Mouse (Mus musculus) liver, postnatal 0 days (tissue): ENCODE measurements around the gene Adamts10. TPM values are rescaled to one million over a fixed set of nuclear protein-coding genes. Genes with fewer than 3 reads are reported as not detected.

ENCODE experiments used
- ATAC-seq: fragments of 200-750 bp; cut with Nextera tagmentation; 2 replicates; pipeline ENCODE4 v1.8.0; 2017; ENCODE audit warnings: mild to moderate bottlenecking, moderate library complexity
- DNase-seq: peaks from one replicate; pipeline ENCODE4 v3.0.0-alpha.2; 2016
- H3K27ac ChIP-seq: fragments of 300-500 bp; sonication (generic); 2 replicates; pipeline ENCODE4 v1.5.1; 2014; ENCODE audit warnings: antibody characterized with exemption, moderate library complexity, mild to moderate bottlenecking, low read depth
- H3K27me3 ChIP-seq: fragments of 300-500 bp; sonication (generic); 2 replicates; pipeline ENCODE4 v1.6.1; 2014; ENCODE audit warnings: low read length, control low read depth, mixed read lengths; ENCODE audit not compliant: insufficient read depth
- H3K36me3 ChIP-seq: fragments of 300-500 bp; sonication (generic); replicated peaks from 2 replicates; pipeline ENCODE4 v1.6.1; 2014; ENCODE audit warnings: mild to moderate bottlenecking, control low read depth, low read length, moderate library complexity, mixed read lengths; ENCODE audit not compliant: insufficient read depth
- H3K4me1 ChIP-seq: fragments of 300-500 bp; sonication (generic); 2 replicates; pipeline ENCODE4 v1.6.1; 2014; ENCODE audit warnings: antibody characterized with exemption, mild to moderate bottlenecking, control low read depth; ENCODE audit not compliant: insufficient read depth
- H3K4me2 ChIP-seq: fragments of 300-500 bp; sonication (generic); 2 replicates; pipeline ENCODE4 v1.6.1; 2014; ENCODE audit warnings: low read depth, mild to moderate bottlenecking, low read length, moderate library complexity, mixed read lengths
- H3K4me3 ChIP-seq: fragments of 300-500 bp; sonication (generic); 2 replicates; pipeline ENCODE4 v1.5.1; 2014; ENCODE audit warnings: low read depth, low read length
- H3K9ac ChIP-seq: fragments of 300-500 bp; sonication (generic); replicated peaks from 2 replicates; pipeline ENCODE4 v1.6.1; 2014; ENCODE audit warnings: mild to moderate bottlenecking, moderate library complexity
- H3K9me3 ChIP-seq: fragments of 300-500 bp; sonication (generic); 2 replicates; pipeline ENCODE4 v1.6.1; 2016; ENCODE audit warnings: mild to moderate bottlenecking, control low read depth, low read length, mixed read lengths
- CTCF ChIP-seq: sonication (generic); IDR thresholded peaks from 2 replicates; pipeline ENCODE4 v1.5.1; 2016; ENCODE audit warnings: antibody characterized with exemption, low read depth
- EP300 ChIP-seq: IDR thresholded peaks from 2 replicates; pipeline ENCODE4 v1.6.1; 2016; ENCODE audit warnings: antibody characterized with exemption, low read depth, mild to moderate bottlenecking
- WGBS: fragments of 180-500 bp; shearing (Covaris S2); extraction: QIAGEN DNeasy Blood & Tissue Kit; methylation state at CpG from one replicate; pipeline ENCODE4 v1.1.7; 2014; ENCODE audit not compliant: insufficient replicate concordance; 5-methylcytosine and 5-hydroxymethylcytosine counted together
- polyA plus RNA-seq: library from polyadenylated mRNA; unstranded; fragments of >200 nt; fragmentation: Nextera tagmentation; extraction: Ambion mirVana; gene quantifications from 2 replicates; pipeline ENCODE4 v1.2.1, GENCODE M21; 2015

The Adamts10 gene
- polyA plus RNA-seq, 1 experiment from 2014 or later = 3.5 TPM

GRCm38 (mm10) chr17:33597271-33597670 lies 73.3 kb downstream of the Adamts10 start:
- Histone ChIP-seq H3K27me3 (no peaks in the 10 kb centered on the region), H3K4me1 (no peaks in the 10 kb centered on the region), H3K27ac (no peak overlapping the region), H3K4me2 (no peak overlapping the region), H3K4me3 (no peak overlapping the region), H3K36me3 (no peaks in the 10 kb centered on the region), H3K9me3 (peaks cover 3% of the 10 kb centered on the region; the same call in 1 of the 2 replicates), H3K9ac (no peak overlapping the region)
- no peak for TF ChIP-seq EP300
- peak; percentile 49 for TF ChIP-seq CTCF
- DNase-seq (no peak), ATAC-seq (no peak)

GRCm38 (mm10) chr17:33598506-33598905 lies 74.5 kb downstream of the Adamts10 start:
- Histone ChIP-seq H3K4me2 (no peak overlapping the region), H3K36me3 (no peaks in the 10 kb centered on the region), H3K4me1 (no peaks in the 10 kb centered on the region), H3K27ac (no peak overlapping the region), H3K9me3 (peaks cover 3% of the 10 kb centered on the region; the same call in 1 of the 2 replicates), H3K4me3 (no peak overlapping the region), H3K27me3 (no peaks in the 10 kb centered on the region), H3K9ac (no peak overlapping the region)
- WGBS = 85% methylated on average over 5 of the region's 5 CpGs
- no peak for DNase-seq
- no peak for TF ChIP-seq EP300
- no peak for TF ChIP-seq CTCF
- ATAC-seq = no peak

GRCm38 (mm10) chr17:33599836-33600475 lies 76.0 kb downstream of the Adamts10 start:
- no peaks in the 10 kb centered on the region for H3K4me1 ChIP-seq
- 82% methylated on average over 8 of the region's 8 CpGs for WGBS
- no peak overlapping the region for H3K9ac ChIP-seq
- TF ChIP-seq CTCF (no peak), EP300 (no peak)
- H3K36me3 ChIP-seq = no peaks in the 10 kb centered on the region
- H3K27ac ChIP-seq = no peak overlapping the region
- H3K4me3 ChIP-seq = no peak overlapping the region
- peaks cover 3% of the 10 kb centered on the region; the same call in 1 of the 2 replicates for H3K9me3 ChIP-seq
- no peak overlapping the region for H3K4me2 ChIP-seq
- H3K27me3 ChIP-seq = no peaks in the 10 kb centered on the region
- DNase-seq (no peak), ATAC-seq (no peak)

- TF ChIP-seq EP300 (no peak), CTCF (no peak)
- no peak overlapping the region for H3K4me3 ChIP-seq
- no peak for DNase-seq
- peaks cover 3% of the 10 kb centered on the region; the same call in 1 of the 2 replicates for H3K9me3 ChIP-seq
- no peaks in the 10 kb centered on the region for H3K4me1 ChIP-seq
- no peaks in the 10 kb centered on the region for H3K36me3 ChIP-seq
- no peaks in the 10 kb centered on the region for H3K27me3 ChIP-seq
- no peak overlapping the region for H3K27ac ChIP-seq
- H3K9ac ChIP-seq = no peak overlapping the region
- WGBS = 83% methylated on average over 3 of the region's 3 CpGs
- H3K4me2 ChIP-seq = no peak overlapping the region
- ATAC-seq = no peak
These were observed 76.8 kb downstream of the Adamts10 start for GRCm38 (mm10) chr17:33600831-33601230.

- Histone ChIP-seq H3K4me3 (no peak overlapping the region), H3K4me1 (no peaks in the 10 kb centered on the region), H3K27me3 (no peaks in the 10 kb centered on the region), H3K27ac (no peak overlapping the region), H3K4me2 (no peak overlapping the region), H3K9me3 (peaks cover 3% of the 10 kb centered on the region; the same call in 1 of the 2 replicates), H3K9ac (no peak overlapping the region), H3K36me3 (no peaks in the 10 kb centered on the region)
- WGBS = 73% methylated on average over 12 of the region's 12 CpGs
- TF ChIP-seq EP300 (no peak), CTCF (no peak)
- DNase-seq (no peak), ATAC-seq (no peak)
These were observed 77.9 kb downstream of the Adamts10 start for GRCm38 (mm10) chr17:33601947-33602346.

Other genes with a start within 250 kb of the Adamts10 start
- gene Zfp955b, start 234.7 kb upstream of the Adamts10 start, polyA plus RNA-seq = 1.9 and 2.0 TPM in 2 replicates
- 1.1 and 1.9 TPM in 2 replicates for gene Zfp81, start 165.3 kb upstream of the Adamts10 start, polyA plus RNA-seq
- gene Zfp101, start 129.6 kb upstream of the Adamts10 start, polyA plus RNA-seq = 3.2 and 5.2 TPM in 2 replicates
- gene Actl9, start 91.3 kb upstream of the Adamts10 start, polyA plus RNA-seq = not detected in 2 replicates
- 7.1 and 9.5 TPM in 2 replicates for gene Myo1f, start 31.5 kb downstream of the Adamts10 start, polyA plus RNA-seq
- gene Zfp414, start 104.9 kb downstream of the Adamts10 start, polyA plus RNA-seq = 13.7 and 14.3 TPM in 2 replicates
- 5.7 TPM in 2 replicates for gene Pram1, start 113.9 kb downstream of the Adamts10 start, polyA plus RNA-seq
- 91.9 and 96.6 TPM in 2 replicates for gene Hnrnpm, start 162.7 kb downstream of the Adamts10 start, polyA plus RNA-seq
- 137 and 144 TPM in 2 replicates for gene March2, start 194.5 kb downstream of the Adamts10 start, polyA plus RNA-seq
- 80.4 and 88.9 TPM in 2 replicates for gene Rab11b, start 236.3 kb downstream of the Adamts10 start, polyA plus RNA-seq